Mouse (Mus musculus) myocyte (in vitro differentiated cells): ENCODE results near the gene Trim17.

ENCODE experiments used
- CEBPB ChIP-seq: IDR thresholded peaks from 2 replicates; pipeline ENCODE4 v1.6.1; 2011; ENCODE audit warnings: mild to moderate bottlenecking, moderate library complexity; ENCODE audit not compliant: poor library complexity, insufficient read depth, severe bottlenecking
- E2F4 ChIP-seq: IDR thresholded peaks from one replicate; pipeline ENCODE4 v1.6.1; 2011; ENCODE audit warnings: mild to moderate bottlenecking, control low read depth, moderate library complexity; ENCODE audit not compliant: insufficient read depth
- MAX ChIP-seq: IDR thresholded peaks from one replicate; pipeline ENCODE4 v1.6.1; 2011; ENCODE audit warnings: low read depth, mild to moderate bottlenecking, control low read depth
- MYOG ChIP-seq, 3 experiments: IDR thresholded peaks; one replicate each; pipeline ENCODE4 v1.6.1; 2011; ENCODE audit warnings: control low read depth in 2 of 3, low read depth in 2 of 3, mild to moderate bottlenecking in 2 of 3; ENCODE audit not compliant: insufficient read length in 2 of 3, control insufficient read depth in 1 of 3, insufficient read depth in 1 of 3
- POLR2A ChIP-seq: IDR thresholded peaks from one replicate; pipeline ENCODE4 v1.6.1; 2011; ENCODE audit warnings: low read depth, mild to moderate bottlenecking, control low read depth, moderate library complexity; ENCODE audit not compliant: insufficient read length
- POLR2AphosphoS2 ChIP-seq: IDR thresholded peaks from one replicate; pipeline ENCODE4 v1.6.1; 2011; ENCODE audit warnings: low read depth, control low read depth; ENCODE audit not compliant: insufficient read length
- TCF12 ChIP-seq: IDR thresholded peaks from one replicate; pipeline ENCODE4 v1.6.1; 2011; ENCODE audit warnings: mild to moderate bottlenecking, control low read depth; ENCODE audit not compliant: poor library complexity, insufficient read depth, severe bottlenecking
- USF1 ChIP-seq: IDR thresholded peaks from one replicate; pipeline ENCODE4 v1.6.1; 2011; ENCODE audit warnings: low read depth, mild to moderate bottlenecking, control low read depth, moderate library complexity

GRCm38 (mm10) chr11:58965001-58965760, 10.7 kb downstream of the Trim17 start:
- TF ChIP-seq POLR2A (no peak), MAX (no peak), E2F4 (no peak), USF1 (no peak), TCF12 (no peak), MYOG (IDR thresholded peaks at IDR 0.05; ENCODE audit: control insufficient read depth in 1 of 3, insufficient read depth in 1 of 3, insufficient read length in 2 of 3, low read depth in 2 of 3) (no peak), CEBPB (no peak), POLR2AphosphoS2 (no peak)
